Mouse (Mus musculus): ENCODE measurements at regions not wholly inside any gene's neighbourhood (a gene's known extent, or its start where the extent isn't known, plus 50 kb on each side); places are given as distances from the start of the nearest gene placed in this dataset.

- WGBS = 82% methylated on average over 5 of the region's 5 CpGs
- H3K9ac ChIP-seq (ENCODE audit: low read depth, low read length) = no peak overlapping the region
- H3K36me3 ChIP-seq (ENCODE audit: control insufficient read depth, insufficient read depth, low read length) = no peaks in the 10 kb centered on the region
- no peaks in the 10 kb centered on the region for H3K4me1 ChIP-seq (ENCODE audit: control insufficient read depth, insufficient read depth, low read length)
- no peaks in the 10 kb centered on the region for H3K79me2 ChIP-seq (ENCODE audit: control insufficient read depth, insufficient read depth, low read length)
- no peaks in the 10 kb centered on the region for H3K27me3 ChIP-seq (ENCODE audit: control insufficient read depth, insufficient read depth, low read length)
- H3K4me3 ChIP-seq (ENCODE audit: insufficient read depth, low read depth, low read length) = no peak overlapping the region
- TF ChIP-seq POLR2A (IDR thresholded peaks at IDR 0.05; ENCODE audit: extremely low read depth, insufficient read depth, low read length) (no peak), CTCF (IDR thresholded peaks at IDR 0.05; ENCODE audit: low read depth, low read length) (no peak)
- no peak for DNase-seq (ENCODE audit: extremely low read depth, low read depth, low spot score)
- H3K27ac ChIP-seq (replicated peaks; ENCODE audit: insufficient read depth, low read depth, low read length) = no peak overlapping the region
These were observed 183.2 kb upstream of the Unc93a2 start for GRCm38 (mm10) chr17:7568482-7568881.

- no peak overlapping the region for H3K4me3 ChIP-seq (ENCODE audit: insufficient read depth, low read depth, low read length)
- H3K36me3 ChIP-seq (ENCODE audit: control insufficient read depth, insufficient read depth, low read length) = no peaks in the 10 kb centered on the region
- no peaks in the 10 kb centered on the region for H3K27me3 ChIP-seq (ENCODE audit: control insufficient read depth, insufficient read depth, low read length)
- no peaks in the 10 kb centered on the region for H3K4me1 ChIP-seq (ENCODE audit: control insufficient read depth, insufficient read depth, low read length)
- 87% methylated on average over 2 of the region's 2 CpGs for WGBS
- H3K27ac ChIP-seq (replicated peaks; ENCODE audit: insufficient read depth, low read depth, low read length) = no peak overlapping the region
- H3K9ac ChIP-seq (ENCODE audit: low read depth, low read length) = no peak overlapping the region
- no peaks in the 10 kb centered on the region for H3K79me2 ChIP-seq (ENCODE audit: control insufficient read depth, insufficient read depth, low read length)
- TF ChIP-seq POLR2A (IDR thresholded peaks at IDR 0.05; ENCODE audit: extremely low read depth, insufficient read depth, low read length) = no peak
- no peak for TF ChIP-seq CTCF (IDR thresholded peaks at IDR 0.05; ENCODE audit: low read depth, low read length)
- no peak for DNase-seq (ENCODE audit: extremely low read depth, low read depth, low spot score)
These were observed 180.5 kb upstream of the Unc93a2 start for GRCm38 (mm10) chr17:7565771-7566170.

DNA sequence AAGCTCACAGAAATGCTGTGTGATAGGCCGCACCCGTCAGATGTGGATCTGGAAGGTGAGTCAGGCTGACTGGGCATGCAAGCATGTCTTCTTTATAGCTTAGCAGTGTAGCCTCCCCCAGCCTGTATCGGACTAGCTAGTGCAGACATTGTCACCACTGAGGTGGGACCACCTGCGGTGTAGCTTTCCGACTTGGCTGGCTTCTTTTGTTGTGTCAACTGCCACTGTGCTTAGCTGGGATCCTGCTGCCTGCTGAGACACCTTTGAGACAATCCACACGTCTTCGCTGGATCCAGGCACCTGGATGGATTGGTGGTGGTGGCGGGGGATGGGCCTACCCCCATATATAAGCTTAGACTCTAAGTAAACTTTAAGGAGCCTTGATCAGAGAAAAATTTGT, 177.7 kb upstream of the Unc93a2 start:
- Histone ChIP-seq H3K4me3 (ENCODE audit: insufficient read depth, low read depth, low read length) (no peak overlapping the region), H3K27me3 (ENCODE audit: control insufficient read depth, insufficient read depth, low read length) (no peaks in the 10 kb centered on the region), H3K4me1 (ENCODE audit: control insufficient read depth, insufficient read depth, low read length) (no peaks in the 10 kb centered on the region), H3K9ac (ENCODE audit: low read depth, low read length) (no peak overlapping the region), H3K36me3 (ENCODE audit: control insufficient read depth, insufficient read depth, low read length) (no peaks in the 10 kb centered on the region), H3K79me2 (ENCODE audit: control insufficient read depth, insufficient read depth, low read length) (no peaks in the 10 kb centered on the region), H3K27ac (replicated peaks; ENCODE audit: insufficient read depth, low read depth, low read length) (no peak overlapping the region)
- no peak for DNase-seq (ENCODE audit: extremely low read depth, low read depth, low spot score)
- TF ChIP-seq CTCF (IDR thresholded peaks at IDR 0.05; ENCODE audit: low read depth, low read length) (no peak), POLR2A (IDR thresholded peaks at IDR 0.05; ENCODE audit: extremely low read depth, insufficient read depth, low read length) (no peak)
- 53% methylated on average over 8 of the region's 8 CpGs for WGBS

- TF ChIP-seq POLR2A (IDR thresholded peaks at IDR 0.05; ENCODE audit: extremely low read depth, insufficient read depth, low read length) = no peak
- WGBS = 81% methylated on average over 2 of the region's 2 CpGs
- no peak for DNase-seq (ENCODE audit: extremely low read depth, low read depth, low spot score)
- no peaks in the 10 kb centered on the region for H3K4me1 ChIP-seq (ENCODE audit: control insufficient read depth, insufficient read depth, low read length)
- H3K36me3 ChIP-seq (ENCODE audit: control insufficient read depth, insufficient read depth, low read length) = no peaks in the 10 kb centered on the region
- H3K4me3 ChIP-seq (ENCODE audit: insufficient read depth, low read depth, low read length) = no peak overlapping the region
- H3K9ac ChIP-seq (ENCODE audit: low read depth, low read length) = no peak overlapping the region
- no peak overlapping the region for H3K27ac ChIP-seq (replicated peaks; ENCODE audit: insufficient read depth, low read depth, low read length)
- no peaks in the 10 kb centered on the region for H3K79me2 ChIP-seq (ENCODE audit: control insufficient read depth, insufficient read depth, low read length)
- H3K27me3 ChIP-seq (ENCODE audit: control insufficient read depth, insufficient read depth, low read length) = no peaks in the 10 kb centered on the region
These were observed 163.2 kb upstream of the Unc93a2 start for GRCm38 (mm10) chr17:7548456-7548855.

DNA sequence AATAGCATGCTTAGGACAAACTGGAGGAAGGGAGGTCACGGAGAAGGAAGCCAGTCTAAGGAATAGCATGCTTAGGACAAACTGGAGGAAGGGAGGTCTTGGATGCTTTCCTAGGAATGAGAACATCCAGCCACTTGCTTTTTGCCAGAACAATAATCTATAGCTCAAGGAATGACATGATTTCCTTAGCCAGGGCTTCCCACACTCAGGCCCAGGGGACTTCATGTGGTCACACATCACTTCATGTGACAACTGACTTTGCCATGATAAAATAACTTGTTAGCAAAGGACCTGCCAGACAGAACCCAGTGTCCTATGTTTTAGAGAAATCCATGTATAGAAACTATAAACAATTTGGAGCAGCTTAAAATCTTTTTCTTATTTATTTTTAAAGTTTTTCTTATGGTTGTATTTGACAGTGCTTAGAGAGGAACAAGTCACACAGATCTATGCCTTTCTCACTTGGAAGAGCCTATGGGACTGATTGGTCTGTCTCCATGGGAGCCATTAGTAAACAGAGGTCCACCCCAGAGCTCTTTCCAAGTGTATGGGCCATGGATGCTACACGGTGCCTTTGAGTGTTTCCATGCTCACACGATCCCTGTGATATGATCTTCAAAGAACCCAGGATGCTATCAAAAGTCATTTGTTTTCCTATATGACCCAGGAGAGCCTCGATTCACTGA, 153.3 kb upstream of the Unc93a2 start:
- Histone ChIP-seq H3K27ac (replicated peaks; ENCODE audit: insufficient read depth, low read depth, low read length) (no peak overlapping the region), H3K9ac (ENCODE audit: low read depth, low read length) (no peak overlapping the region)

DNA sequence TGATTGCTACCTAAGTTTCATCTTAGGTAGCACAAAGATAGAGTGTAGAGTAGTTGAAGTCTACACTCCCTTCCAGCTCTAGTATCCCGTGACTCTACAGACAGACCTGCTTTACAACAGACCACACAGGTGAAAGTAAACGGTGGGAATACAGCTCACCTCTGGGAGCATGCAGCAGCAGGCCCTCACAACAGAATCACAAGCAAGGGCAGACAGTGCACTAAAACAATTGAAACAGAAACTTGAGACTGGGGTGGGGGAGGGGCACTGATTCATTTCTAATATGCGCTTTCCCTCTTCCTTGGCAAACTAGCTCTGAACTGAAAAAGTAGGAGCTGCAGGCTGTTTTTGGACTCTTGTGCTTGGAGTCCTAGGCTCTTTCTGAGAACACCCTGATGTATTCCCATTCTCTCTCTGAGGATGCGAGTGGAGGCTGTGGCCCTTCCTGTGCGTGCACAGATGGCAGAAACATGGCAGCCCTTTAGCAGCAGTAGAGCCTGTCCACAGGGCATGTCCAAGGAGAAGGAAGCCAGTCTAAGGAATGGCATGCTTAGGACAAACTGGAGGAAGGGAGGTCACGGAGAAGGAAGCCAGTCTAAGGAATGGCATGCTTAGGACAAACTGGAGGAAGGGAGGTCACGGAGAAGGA, 152.5 kb upstream of the Unc93a2 start:
- H3K4me3 ChIP-seq (ENCODE audit: insufficient read depth, low read depth, low read length) = no peak overlapping the region
- H3K27me3 ChIP-seq (ENCODE audit: control insufficient read depth, insufficient read depth, low read length) = no peaks in the 10 kb centered on the region
- no peaks in the 10 kb centered on the region for H3K79me2 ChIP-seq (ENCODE audit: control insufficient read depth, insufficient read depth, low read length)
- no peaks in the 10 kb centered on the region for H3K4me1 ChIP-seq (ENCODE audit: control insufficient read depth, insufficient read depth, low read length)
- no peak overlapping the region for H3K27ac ChIP-seq (replicated peaks; ENCODE audit: insufficient read depth, low read depth, low read length)
- DNase-seq (ENCODE audit: extremely low read depth, low read depth, low spot score) = no peak
- no peak overlapping the region for H3K9ac ChIP-seq (ENCODE audit: low read depth, low read length)
- WGBS = 73% methylated on average over 7 of the region's 7 CpGs
- TF ChIP-seq CTCF (IDR thresholded peaks at IDR 0.05; ENCODE audit: low read depth, low read length) = no peak
- no peak for TF ChIP-seq POLR2A (IDR thresholded peaks at IDR 0.05; ENCODE audit: extremely low read depth, insufficient read depth, low read length)
- H3K36me3 ChIP-seq (ENCODE audit: control insufficient read depth, insufficient read depth, low read length) = no peaks in the 10 kb centered on the region

More for the DNA sequence above, 153.3 kb upstream of the Unc93a2 start:
- WGBS = 67% methylated on average over 4 of the region's 4 CpGs
- no peak for DNase-seq (ENCODE audit: extremely low read depth, low read depth, low spot score)
- no peaks in the 10 kb centered on the region for H3K79me2 ChIP-seq (ENCODE audit: control insufficient read depth, insufficient read depth, low read length)
- H3K4me1 ChIP-seq (ENCODE audit: control insufficient read depth, insufficient read depth, low read length) = no peaks in the 10 kb centered on the region
- no peaks in the 10 kb centered on the region for H3K27me3 ChIP-seq (ENCODE audit: control insufficient read depth, insufficient read depth, low read length)
- H3K4me3 ChIP-seq (ENCODE audit: insufficient read depth, low read depth, low read length) = no peak overlapping the region
- no peaks in the 10 kb centered on the region for H3K36me3 ChIP-seq (ENCODE audit: control insufficient read depth, insufficient read depth, low read length)
- no peak for TF ChIP-seq CTCF (IDR thresholded peaks at IDR 0.05; ENCODE audit: low read depth, low read length)
- TF ChIP-seq POLR2A (IDR thresholded peaks at IDR 0.05; ENCODE audit: extremely low read depth, insufficient read depth, low read length) = no peak
